Mouse (Mus musculus) C2C12 (cell line): Measurements from ENCODE around the gene Cfc1. TPM values are rescaled to one million over a fixed set of nuclear protein-coding genes. Genes with fewer than 3 reads are reported as not detected.
"Not testable (repeated sequence)": the region's sequence is repeated elsewhere in the genome, so short reads cannot be mapped to it uniquely, and the experiment has no call there.

Experiments used
- H3K27me3 ChIP-seq: one replicate; pipeline ENCODE4 v1.6.1; 2011; ENCODE audit not compliant: control insufficient read depth, insufficient read depth, insufficient read length
- H3K36me3 ChIP-seq: one replicate; pipeline ENCODE4 v1.6.1; 2011; ENCODE audit not compliant: control insufficient read depth, insufficient read depth
- H3K4me3 ChIP-seq: one replicate; pipeline ENCODE4 v1.5.1; 2011; ENCODE audit warnings: mild to moderate bottlenecking, control low read depth; ENCODE audit not compliant: poor library complexity, insufficient read depth, severe bottlenecking
- H3K79me2 ChIP-seq: one replicate; pipeline ENCODE4 v1.6.1; 2011; ENCODE audit not compliant: control insufficient read depth, insufficient read depth
- H3K79me3 ChIP-seq: one replicate; pipeline ENCODE4 v1.6.1; 2011; ENCODE audit warnings: low read depth, control low read depth
- H3ac ChIP-seq: one replicate; pipeline ENCODE3; 2011; ENCODE audit warnings: low read depth; ENCODE audit not compliant: control insufficient read depth, insufficient read length
- CEBPB ChIP-seq: IDR thresholded peaks from one replicate; pipeline ENCODE4 v1.6.1; 2011; ENCODE audit warnings: low read depth, mild to moderate bottlenecking, control low read depth, moderate library complexity
- CTCF ChIP-seq: IDR thresholded peaks from one replicate; pipeline ENCODE4 v1.5.1; 2011; ENCODE audit not compliant: control insufficient read depth, insufficient read depth, insufficient read length
- FOSL1 ChIP-seq: IDR thresholded peaks from one replicate; pipeline ENCODE4 v1.8.0; 2011; ENCODE audit warnings: mild to moderate bottlenecking, low read length; ENCODE audit not compliant: poor library complexity, insufficient read depth, severe bottlenecking
- MAX ChIP-seq: IDR thresholded peaks from one replicate; pipeline ENCODE4 v1.6.1; 2011; ENCODE audit warnings: mild to moderate bottlenecking, control low read depth
- MYOD1 ChIP-seq: IDR thresholded peaks from one replicate; pipeline ENCODE4 v1.6.1; 2011; ENCODE audit warnings: low read depth; ENCODE audit not compliant: control insufficient read depth, insufficient read length
- MYOG ChIP-seq: IDR thresholded peaks from one replicate; pipeline ENCODE4 v1.6.1; 2011; ENCODE audit not compliant: control insufficient read depth, insufficient read length; ENCODE audit errors: extremely low read depth
- USF1 ChIP-seq: IDR thresholded peaks from one replicate; pipeline ENCODE4 v1.6.1; 2011; ENCODE audit warnings: low read depth, mild to moderate bottlenecking, control low read depth, moderate library complexity
- long read RNA-seq, 2 experiments: library from polyadenylated mRNA; unstranded; transcript quantifications; one replicate each; pipeline ENCODE4 v2.0.0; 2019 to 2020
- polyA plus RNA-seq: library from polyadenylated mRNA; unstranded; fragments of >200 nt; fragmentation: generic; extraction: Trizol; gene quantifications from one replicate; pipeline ENCODE4 v1.2.1, GENCODE M21; 2012; ENCODE audit warnings: missing spikeins

The Cfc1 gene
- polyA plus RNA-seq, result not detected
- long read RNA-seq, experiment 1, result 0 reads
- long read RNA-seq, experiment 2, result 0 reads

DNA sequence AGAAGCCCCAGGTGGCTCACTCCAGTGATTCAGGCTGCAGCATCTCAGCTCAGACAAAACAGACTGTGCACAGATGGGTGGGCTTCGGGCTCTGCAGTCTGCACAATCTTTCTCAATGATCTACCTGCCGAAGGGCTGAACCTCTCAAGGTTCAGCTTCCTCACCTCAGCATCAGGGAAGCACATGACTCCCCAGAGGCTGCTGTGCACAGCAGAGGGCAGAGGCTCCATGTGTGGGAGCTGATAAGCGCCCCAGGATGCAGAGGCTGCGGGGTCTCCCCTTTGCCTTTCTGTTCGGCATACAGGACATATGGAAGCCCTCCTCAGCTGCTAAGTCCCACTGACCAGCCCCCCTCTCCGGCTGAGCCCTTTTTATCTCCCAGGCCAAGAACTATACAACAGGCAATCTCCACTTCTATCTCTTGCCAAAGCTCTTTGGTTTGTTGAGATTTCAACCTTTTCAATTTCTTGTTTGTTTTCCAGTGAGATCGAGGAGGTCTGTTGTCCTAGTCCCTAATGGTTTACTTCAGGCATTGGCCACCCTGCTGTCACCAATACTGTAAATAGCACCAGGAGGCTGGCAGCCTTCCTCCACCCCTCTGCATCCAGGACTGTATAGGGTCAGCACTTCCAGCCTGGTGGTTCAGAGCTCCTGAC is at the start of gene Cfc1:
TSS of gene Cfc1 (plus strand) at position 606 of the 656 bp plus-strand sequence.
- peaks cover 25% of the 10 kb centered on the region for H3K27me3 ChIP-seq
- not testable (repeated sequence) for H3K36me3 ChIP-seq, H3ac ChIP-seq, H3K79me3 ChIP-seq, H3K79me2 ChIP-seq, H3K4me3 ChIP-seq

DNA sequence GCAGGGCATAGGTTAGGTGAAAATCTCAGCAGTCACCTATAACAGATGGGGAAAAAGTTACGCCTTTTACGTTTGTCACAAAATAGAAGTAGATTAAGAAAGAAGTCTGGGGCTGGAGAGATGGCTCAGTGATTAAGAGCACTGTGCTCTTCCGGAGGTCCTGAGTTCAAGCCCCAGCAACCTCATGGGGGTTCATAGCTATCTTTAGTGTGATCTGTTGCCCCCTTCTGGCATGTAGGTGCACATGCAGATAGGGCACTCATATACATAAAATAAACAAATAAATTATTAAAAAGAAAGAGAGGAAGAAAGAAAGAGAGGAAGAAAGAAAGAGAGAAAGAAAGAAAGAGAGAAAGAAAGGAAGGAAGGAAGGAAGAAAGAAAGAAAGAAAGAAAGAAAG is 48.1 kb upstream of the Cfc1 start:
- Histone ChIP-seq H3K27me3 (peaks cover 8% of the 10 kb centered on the region), H3K4me3 (no peak overlapping the region), H3K36me3 (no peaks in the 10 kb centered on the region), H3K79me3 (no peaks in the 10 kb centered on the region), H3ac (no peak overlapping the region), H3K79me2 (no peaks in the 10 kb centered on the region)
- TF ChIP-seq CEBPB, result no peak
- TF ChIP-seq MAX, result no peak
- TF ChIP-seq MYOG, result no peak
- TF ChIP-seq FOSL1, result no peak
- no peak for TF ChIP-seq USF1
- TF ChIP-seq CTCF, result no peak
- no peak for TF ChIP-seq MYOD1

DNA sequence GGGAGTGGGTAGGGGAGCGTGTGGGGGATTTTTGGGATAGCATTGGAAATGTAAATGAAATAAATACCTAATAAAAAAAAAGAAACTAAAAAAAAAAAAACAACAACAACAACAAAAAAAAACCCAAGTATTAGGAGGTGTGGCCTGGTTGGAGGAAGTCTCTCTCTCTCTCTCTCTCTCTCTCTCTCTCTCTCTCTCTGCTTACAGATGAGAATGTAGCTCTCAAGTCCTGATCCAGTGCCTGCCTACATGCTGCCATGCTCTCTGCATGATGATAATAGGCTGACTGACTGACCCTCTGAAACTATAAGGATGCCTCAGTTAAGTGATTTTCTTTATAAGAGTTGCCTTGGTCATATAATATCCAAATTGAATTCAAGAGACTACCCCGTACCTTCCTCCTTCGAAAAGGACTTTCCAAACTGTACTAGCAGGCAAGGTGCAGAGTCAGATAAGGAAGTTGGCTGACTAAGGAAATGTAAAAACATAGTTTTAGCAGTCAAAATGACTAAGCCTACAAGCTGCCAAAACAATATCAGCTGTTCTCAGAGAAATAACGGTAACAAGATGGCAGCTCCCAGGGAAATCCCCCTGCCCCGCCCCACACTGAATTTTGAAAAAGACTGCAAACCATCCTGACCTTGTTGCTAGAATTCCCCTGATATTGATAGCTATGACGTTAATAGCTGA is 45.5 kb upstream of the Cfc1 start:
- Histone ChIP-seq H3ac (no peak overlapping the region), H3K36me3 (no peaks in the 10 kb centered on the region), H3K79me3 (no peaks in the 10 kb centered on the region), H3K4me3 (no peak overlapping the region), H3K27me3 (peaks cover 12% of the 10 kb centered on the region), H3K79me2 (no peaks in the 10 kb centered on the region)
- TF ChIP-seq MYOD1 (no peak), CTCF (no peak), USF1 (no peak), CEBPB (no peak), MAX (no peak)

DNA sequence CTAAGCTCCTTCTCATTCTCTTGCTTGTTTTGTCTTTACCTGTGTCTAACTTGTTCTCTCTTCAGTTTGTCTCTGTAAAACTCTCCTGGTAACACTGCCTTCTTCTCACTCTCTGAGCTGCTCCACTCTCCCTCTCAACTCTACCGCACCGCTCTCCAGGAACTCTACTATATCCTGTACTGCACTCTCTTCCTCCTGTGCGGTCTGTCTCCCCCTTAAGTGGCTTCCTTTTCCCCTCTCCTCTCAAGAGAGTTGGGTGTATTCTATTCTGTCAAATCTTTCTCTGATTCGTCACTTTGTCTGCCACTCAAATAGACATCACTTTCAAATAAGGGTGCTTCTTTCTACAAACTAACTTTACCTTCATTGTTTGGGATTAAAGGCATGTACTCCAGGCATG is 44.0 kb upstream of the Cfc1 start:
- H3K36me3 ChIP-seq, result no peaks in the 10 kb centered on the region
- no peak overlapping the region for H3K4me3 ChIP-seq
- peaks cover 7% of the 10 kb centered on the region for H3K27me3 ChIP-seq
- H3K79me2 ChIP-seq, result no peaks in the 10 kb centered on the region
- no peak overlapping the region for H3ac ChIP-seq
- no peak for TF ChIP-seq CEBPB
- no peak for TF ChIP-seq MAX
- TF ChIP-seq MYOD1, result no peak
- no peak for TF ChIP-seq MYOG
- TF ChIP-seq USF1, result no peak
- TF ChIP-seq FOSL1, result no peak
- TF ChIP-seq CTCF, result no peak
- no peaks in the 10 kb centered on the region for H3K79me3 ChIP-seq

DNA sequence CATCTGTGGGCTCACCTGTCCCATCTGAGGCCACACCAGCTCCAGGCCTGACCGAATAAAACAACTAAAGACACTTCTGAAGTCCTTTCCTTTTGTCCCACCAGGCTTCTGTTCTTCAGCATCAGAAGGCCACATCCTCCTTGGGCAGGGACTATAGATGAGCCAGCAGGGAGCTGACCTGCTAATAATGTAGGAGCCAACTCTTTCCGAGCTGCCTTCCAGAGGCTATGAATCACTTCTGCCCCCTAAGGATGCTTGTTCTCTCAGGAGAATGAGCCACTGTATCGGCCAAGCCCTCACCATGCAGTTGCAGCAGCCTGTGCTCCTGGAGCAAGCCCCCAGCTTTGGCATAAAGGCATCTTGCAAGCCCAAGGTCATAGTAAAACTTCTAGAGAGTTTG is 32.5 kb upstream of the Cfc1 start:
- TF ChIP-seq MAX, result no peak
- no peak for TF ChIP-seq CEBPB
- TF ChIP-seq FOSL1, result no peak
- no peak for TF ChIP-seq CTCF
- H3K79me3 ChIP-seq, result no peaks in the 10 kb centered on the region
- H3K27me3 ChIP-seq, result peaks cover 4% of the 10 kb centered on the region
- no peaks in the 10 kb centered on the region for H3K79me2 ChIP-seq
- H3ac ChIP-seq, result no peak overlapping the region
- no peaks in the 10 kb centered on the region for H3K36me3 ChIP-seq
- no peak overlapping the region for H3K4me3 ChIP-seq

DNA sequence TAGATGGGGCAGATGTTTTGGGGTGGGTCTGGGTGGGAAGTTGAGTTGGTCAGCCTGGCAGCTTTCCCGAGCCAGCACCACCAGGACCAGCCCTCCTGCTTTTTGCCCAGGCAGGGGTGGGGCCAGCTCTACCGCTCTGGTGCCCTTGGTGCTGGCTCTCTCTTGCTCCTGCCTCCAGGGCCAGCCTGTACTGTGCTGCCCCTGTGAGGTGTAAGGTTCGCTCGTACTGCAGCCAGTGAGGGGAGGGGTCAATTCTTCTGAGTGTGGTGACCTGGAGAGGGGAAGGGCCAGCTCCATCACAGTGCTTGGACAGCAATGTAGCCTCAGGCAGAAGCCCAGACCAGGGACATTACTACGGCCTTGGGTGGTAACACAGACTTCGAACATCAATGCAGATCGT is 30.1 kb upstream of the Cfc1 start:
- Histone ChIP-seq H3K79me3 (no peaks in the 10 kb centered on the region), H3K4me3 (no peak overlapping the region), H3K79me2 (no peaks in the 10 kb centered on the region), H3K27me3 (no peaks in the 10 kb centered on the region), H3ac (peak overlapping the region; percentile 13), H3K36me3 (no peaks in the 10 kb centered on the region)
- no peak for TF ChIP-seq MAX
- TF ChIP-seq FOSL1, result no peak
- TF ChIP-seq CTCF, result no peak
- TF ChIP-seq USF1, result no peak
- TF ChIP-seq CEBPB, result no peak
- no peak for TF ChIP-seq MYOG
- TF ChIP-seq MYOD1, result no peak
